Mouse (Mus musculus) intestine, embryonic 15.5 days (tissue): ENCODE data around the gene Rps12-ps3. TPM values are rescaled to one million over a fixed set of nuclear protein-coding genes. Genes with fewer than 3 reads are reported as not detected.

ENCODE experiments used
- ATAC-seq: fragments of 200-750 bp; cut with Nextera tagmentation; 2 replicates; pipeline ENCODE4 v1.8.0; 2017; ENCODE audit warnings: moderate TSS enrichment, moderate library complexity
- H3K27ac ChIP-seq: fragments of 300-500 bp; sonication (generic); 2 replicates; pipeline ENCODE4 v1.5.1; 2015; ENCODE audit warnings: mild to moderate bottlenecking, inconsistent platforms
- H3K27me3 ChIP-seq: fragments of 300-500 bp; sonication (generic); replicated peaks from 2 replicates; pipeline ENCODE4 v1.6.1; 2015; ENCODE audit warnings: inconsistent platforms
- H3K36me3 ChIP-seq: fragments of 300-500 bp; sonication (generic); 2 replicates; pipeline ENCODE4 v1.6.1; 2015; ENCODE audit warnings: inconsistent platforms
- H3K4me1 ChIP-seq: fragments of 300-500 bp; sonication (generic); replicated peaks from 2 replicates; pipeline ENCODE4 v1.6.1; 2015; ENCODE audit warnings: inconsistent platforms
- H3K4me2 ChIP-seq: fragments of 300-500 bp; sonication (generic); replicated peaks from 2 replicates; pipeline ENCODE4 v1.6.1; 2015; ENCODE audit warnings: mild to moderate bottlenecking, inconsistent platforms
- H3K4me3 ChIP-seq: fragments of 300-500 bp; sonication (generic); replicated peaks from 2 replicates; pipeline ENCODE4 v1.5.1; 2015; ENCODE audit warnings: inconsistent platforms
- H3K9ac ChIP-seq: fragments of 300-500 bp; sonication (generic); 2 replicates; pipeline ENCODE4 v1.6.1; 2015; ENCODE audit warnings: inconsistent platforms
- H3K9me3 ChIP-seq: fragments of 300-500 bp; sonication (generic); 2 replicates; pipeline ENCODE4 v1.6.1; 2016; ENCODE audit warnings: inconsistent platforms
- WGBS: fragments of 180-500 bp; shearing (Covaris S2); methylation state at CpG from one replicate; pipeline ENCODE4 v1.1.7; 2015; 5-methylcytosine and 5-hydroxymethylcytosine counted together
- polyA plus RNA-seq: library from polyadenylated mRNA; unstranded; fragments of >200 nt; fragmentation: Nextera tagmentation; extraction: Ambion mirVana; gene quantifications from 2 replicates; pipeline ENCODE4 v1.2.1, GENCODE M21; 2015

Rps12-ps3 gene
- 19.1 and 28.7 TPM in 2 replicates for polyA plus RNA-seq

DNA sequence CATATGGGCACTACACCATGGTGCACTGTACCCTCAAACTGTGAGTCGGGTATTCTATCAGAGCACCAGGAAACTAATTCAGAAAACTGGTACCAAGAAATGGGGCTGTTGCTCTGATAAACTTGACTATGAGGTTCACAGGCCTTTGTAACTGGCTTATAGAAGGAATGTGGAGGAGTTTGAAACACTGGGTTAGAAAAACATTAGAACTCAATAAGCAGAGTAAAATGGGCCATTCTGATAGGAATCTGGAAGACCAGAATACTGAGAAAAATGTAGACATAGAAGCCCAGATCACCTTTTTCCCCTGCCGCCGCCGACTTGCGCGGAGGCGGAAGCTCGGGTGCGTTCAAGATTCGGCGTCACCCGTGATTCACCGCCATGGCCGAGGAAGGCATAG, at the start of gene Rps12-ps3:
TSS of gene Rps12-ps3 (plus strand) at position 301 of the 400 bp plus-strand sequence.
- H3K27ac ChIP-seq, result no peak within 1 kb of the TSS
- H3K4me1 ChIP-seq, result no peaks in the 10 kb centered on the region
- no peaks in the 10 kb centered on the region for H3K36me3 ChIP-seq
- H3K27me3 ChIP-seq, result no peaks in the 10 kb centered on the region
- no peak for ATAC-seq
- no peak within 1 kb of the TSS for H3K9ac ChIP-seq
- H3K9me3 ChIP-seq, result no peaks in the 10 kb centered on the region
- H3K4me2 ChIP-seq, result no peak within 1 kb of the TSS
- 98% methylated on average over 14 of the region's 14 CpGs for WGBS
- no peak within 1 kb of the TSS for H3K4me3 ChIP-seq

DNA sequence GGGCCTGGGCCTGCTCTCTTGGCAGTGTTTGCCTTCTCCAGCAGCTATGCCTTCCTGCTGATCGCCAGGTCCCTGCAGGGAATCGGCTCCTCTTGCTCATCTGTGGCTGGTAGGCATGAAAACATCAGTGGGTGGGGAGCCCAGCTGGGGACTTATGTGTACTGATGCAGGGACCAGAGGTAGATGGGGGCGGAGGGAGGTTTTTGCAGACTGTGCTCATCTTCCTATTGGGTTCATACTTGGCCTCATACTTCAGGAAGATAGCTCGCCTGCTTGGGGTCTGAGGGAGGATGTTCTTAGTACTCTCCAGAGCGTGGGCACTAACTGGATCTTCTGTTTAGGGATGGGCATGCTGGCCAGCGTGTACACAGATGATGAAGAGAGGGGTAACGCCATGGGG, 48.9 kb upstream of the Rps12-ps3 start:
- WGBS, result 95% methylated on average over 7 of the region's 7 CpGs
- no peak overlapping the region for H3K4me2 ChIP-seq
- H3K27ac ChIP-seq, result no peak overlapping the region
- H3K4me1 ChIP-seq, result no peaks in the 10 kb centered on the region
- H3K9me3 ChIP-seq, result no peaks in the 10 kb centered on the region
- ATAC-seq, result no peak
- no peaks in the 10 kb centered on the region for H3K36me3 ChIP-seq
- H3K4me3 ChIP-seq, result no peak overlapping the region
- H3K9ac ChIP-seq, result no peak overlapping the region
- H3K27me3 ChIP-seq, result no peaks in the 10 kb centered on the region

DNA sequence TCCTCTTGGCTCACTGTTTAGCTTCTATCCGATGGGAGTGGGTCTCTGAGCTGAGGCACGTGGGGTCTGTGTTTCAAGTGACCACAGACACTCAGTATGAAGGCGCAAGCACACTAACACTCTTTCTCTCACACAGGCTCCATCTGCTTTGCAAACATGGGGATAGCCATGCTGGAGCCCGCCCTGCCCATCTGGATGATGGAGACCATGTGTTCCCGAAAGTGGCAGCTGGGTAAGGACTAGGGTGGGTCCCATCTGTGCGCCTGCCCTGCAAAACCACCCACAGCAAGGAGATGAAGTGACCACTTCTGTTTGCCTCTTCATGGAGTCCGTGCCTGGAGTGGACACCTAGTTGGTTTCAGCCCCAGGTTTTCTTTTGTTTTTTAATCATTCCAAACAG, 45.7 kb upstream of the Rps12-ps3 start:
- H3K4me3 ChIP-seq, result no peak overlapping the region
- H3K27me3 ChIP-seq, result no peaks in the 10 kb centered on the region
- H3K27ac ChIP-seq, result no peak overlapping the region
- H3K9ac ChIP-seq, result no peak overlapping the region
- 78% methylated on average over 7 of the region's 7 CpGs for WGBS
- no peaks in the 10 kb centered on the region for H3K4me1 ChIP-seq
- H3K4me2 ChIP-seq, result no peak overlapping the region
- ATAC-seq, result no peak
- no peaks in the 10 kb centered on the region for H3K36me3 ChIP-seq
- H3K9me3 ChIP-seq, result no peaks in the 10 kb centered on the region

DNA sequence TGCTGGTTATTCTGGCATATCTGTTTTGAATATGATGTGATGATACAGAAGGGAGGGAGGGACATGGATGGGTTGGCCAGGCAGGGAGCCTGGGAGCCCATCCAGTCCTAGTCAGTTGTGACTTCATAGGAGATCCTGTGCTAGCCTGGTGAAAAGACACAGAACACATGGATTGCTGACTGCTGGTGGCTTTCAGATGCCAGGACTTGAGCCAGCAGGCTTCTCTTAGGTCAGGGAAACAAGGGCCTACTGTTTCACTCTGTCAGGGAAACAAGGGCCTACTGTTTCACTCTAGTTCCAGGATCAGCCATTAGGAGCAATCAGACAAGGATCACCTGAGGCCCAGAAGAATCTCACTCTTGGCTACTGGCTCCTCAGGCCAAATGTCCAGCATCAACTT, 41.2 kb upstream of the Rps12-ps3 start:
- ATAC-seq, result no peak
- Histone ChIP-seq H3K27me3 (no peaks in the 10 kb centered on the region), H3K36me3 (no peaks in the 10 kb centered on the region), H3K9me3 (no peaks in the 10 kb centered on the region), H3K27ac (no peak overlapping the region), H3K4me1 (no peaks in the 10 kb centered on the region), H3K4me3 (no peak overlapping the region), H3K4me2 (no peak overlapping the region), H3K9ac (no peak overlapping the region)

DNA sequence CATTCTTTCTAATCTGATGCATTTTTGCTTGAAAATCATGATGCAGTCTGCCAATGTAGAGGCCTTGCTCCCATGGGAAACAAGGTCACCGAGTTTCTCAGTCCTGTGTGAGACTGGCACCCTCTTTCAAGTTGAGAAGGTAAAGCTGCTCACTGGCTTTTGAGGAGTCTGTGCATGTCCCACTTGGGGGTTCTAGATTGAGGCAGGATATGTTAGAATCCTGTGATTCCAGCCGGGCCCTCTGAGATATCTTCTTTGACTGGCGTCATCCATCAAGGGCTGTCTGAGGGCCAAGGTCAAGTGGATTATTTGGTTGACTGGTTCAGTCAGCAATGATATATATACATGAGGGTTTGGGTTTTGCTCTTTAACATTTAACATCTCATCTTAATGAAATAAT, 40.1 kb upstream of the Rps12-ps3 start:
- Histone ChIP-seq H3K9ac (no peak overlapping the region), H3K9me3 (no peaks in the 10 kb centered on the region), H3K27me3 (no peaks in the 10 kb centered on the region), H3K36me3 (no peaks in the 10 kb centered on the region), H3K27ac (no peak overlapping the region), H3K4me2 (no peak overlapping the region), H3K4me1 (no peaks in the 10 kb centered on the region), H3K4me3 (no peak overlapping the region)
- WGBS, result 68% methylated on average over 3 of the region's 3 CpGs
- ATAC-seq, result no peak

DNA sequence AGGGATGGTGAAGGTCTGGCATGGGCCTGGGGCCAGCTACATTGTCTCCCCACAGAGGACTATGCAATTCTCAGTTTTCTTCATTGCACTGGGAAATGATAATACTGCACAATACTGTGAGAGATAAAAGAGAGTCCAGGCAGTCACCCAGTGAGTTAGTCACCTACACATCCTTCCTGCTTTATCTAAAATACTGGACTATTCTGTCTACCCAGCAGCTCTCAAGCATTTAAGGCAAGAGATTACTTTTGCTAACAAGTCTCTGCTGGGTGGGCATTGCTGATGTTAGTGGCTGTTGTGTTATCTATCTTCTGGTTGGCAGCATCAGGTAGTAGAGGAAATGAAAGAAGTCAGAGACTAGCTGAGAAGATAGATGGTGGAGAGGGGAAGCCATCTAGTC, 33.0 kb upstream of the Rps12-ps3 start:
- Histone ChIP-seq H3K27ac (no peak overlapping the region), H3K4me1 (no peaks in the 10 kb centered on the region), H3K4me3 (no peak overlapping the region), H3K4me2 (no peak overlapping the region), H3K9me3 (no peaks in the 10 kb centered on the region), H3K9ac (no peak overlapping the region), H3K27me3 (no peaks in the 10 kb centered on the region), H3K36me3 (no peaks in the 10 kb centered on the region)
- ATAC-seq, result no peak

DNA sequence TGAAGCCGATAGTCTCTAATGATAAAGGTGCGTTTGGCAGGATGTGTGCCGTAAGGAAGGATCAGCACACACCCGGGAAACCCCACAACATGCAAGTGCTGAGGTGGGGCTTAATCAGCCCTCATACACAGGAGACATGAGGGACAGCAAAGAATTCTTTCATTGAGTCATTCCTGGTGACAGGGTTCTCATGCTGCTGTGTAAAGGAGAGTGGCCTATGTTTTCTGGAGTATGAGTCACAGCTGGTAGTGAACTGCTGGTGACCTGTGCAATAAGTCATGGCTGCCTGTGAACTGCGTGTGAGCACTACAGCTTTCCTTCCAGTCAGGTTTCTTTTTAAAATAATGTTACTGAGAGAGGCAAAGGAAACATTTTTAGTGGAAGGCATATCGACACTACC, 32.3 kb upstream of the Rps12-ps3 start:
- Histone ChIP-seq H3K4me2 (no peak overlapping the region), H3K9ac (no peak overlapping the region), H3K4me1 (no peaks in the 10 kb centered on the region), H3K36me3 (no peaks in the 10 kb centered on the region), H3K27ac (no peak overlapping the region), H3K27me3 (no peaks in the 10 kb centered on the region), H3K4me3 (no peak overlapping the region), H3K9me3 (no peaks in the 10 kb centered on the region)
- ATAC-seq, result no peak
- WGBS, result 79% methylated on average over 6 of the region's 6 CpGs

DNA sequence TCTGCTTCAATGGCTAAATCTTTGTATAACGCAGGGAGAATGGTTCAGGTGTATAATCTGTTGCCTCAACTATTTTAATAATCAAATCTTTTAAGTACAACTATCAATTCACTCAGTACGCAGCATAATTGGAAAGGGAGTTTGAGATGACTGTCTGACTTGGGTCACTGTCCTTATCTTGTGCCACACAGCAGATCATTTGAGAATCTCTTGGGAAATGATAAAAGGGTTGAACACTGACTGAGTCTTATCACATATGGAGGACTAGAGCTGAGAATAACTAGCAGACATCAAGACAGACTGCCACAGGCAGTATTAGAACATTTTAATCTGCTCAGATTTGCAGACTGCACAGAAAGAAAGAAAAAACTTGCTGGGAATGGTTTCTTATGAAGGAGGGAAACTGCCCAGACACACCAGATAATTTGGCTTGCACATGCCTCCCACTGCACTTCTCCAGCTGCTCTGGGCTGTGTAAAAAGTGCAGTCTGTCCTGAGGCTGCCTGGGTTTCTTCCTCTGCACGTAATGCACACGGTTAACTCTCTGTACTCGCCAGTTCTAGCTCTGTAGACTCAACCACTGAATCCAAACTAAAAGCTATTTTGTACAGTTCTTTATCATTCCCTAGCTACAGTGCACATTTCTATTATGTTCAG, 29.8 kb upstream of the Rps12-ps3 start:
- no peak for ATAC-seq
- H3K4me1 ChIP-seq, result no peaks in the 10 kb centered on the region
- no peak overlapping the region for H3K27ac ChIP-seq
- H3K36me3 ChIP-seq, result no peaks in the 10 kb centered on the region
- no peak overlapping the region for H3K9ac ChIP-seq
- H3K4me2 ChIP-seq, result no peak overlapping the region
- no peaks in the 10 kb centered on the region for H3K27me3 ChIP-seq
- no peaks in the 10 kb centered on the region for H3K9me3 ChIP-seq
- 77% methylated on average over 5 of the region's 5 CpGs for WGBS
- H3K4me3 ChIP-seq, result no peak overlapping the region

DNA sequence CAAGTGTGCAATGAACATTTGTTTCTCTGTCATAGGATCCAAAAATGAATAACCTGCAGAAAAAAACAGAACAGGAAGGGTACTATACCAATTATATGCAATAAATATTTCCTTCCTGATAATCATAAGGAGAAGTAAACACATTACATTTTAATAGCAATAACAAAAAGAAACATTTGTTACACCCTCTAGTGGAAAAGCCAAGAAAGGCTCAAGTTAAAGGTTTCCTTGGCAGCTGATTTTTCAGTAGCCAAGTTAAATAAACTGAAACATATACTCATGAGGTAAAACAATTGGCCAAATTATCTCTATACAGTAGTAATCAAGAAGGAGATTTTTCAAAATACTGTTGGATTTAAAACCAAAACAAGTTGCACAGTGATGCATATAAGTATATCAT, 6.8 kb upstream of the Rps12-ps3 start:
- Histone ChIP-seq H3K4me3 (no peak overlapping the region), H3K36me3 (no peaks in the 10 kb centered on the region), H3K27ac (no peak overlapping the region), H3K9me3 (no peaks in the 10 kb centered on the region), H3K4me1 (no peaks in the 10 kb centered on the region), H3K27me3 (no peaks in the 10 kb centered on the region), H3K4me2 (no peak overlapping the region), H3K9ac (no peak overlapping the region)
- ATAC-seq, result no peak

DNA sequence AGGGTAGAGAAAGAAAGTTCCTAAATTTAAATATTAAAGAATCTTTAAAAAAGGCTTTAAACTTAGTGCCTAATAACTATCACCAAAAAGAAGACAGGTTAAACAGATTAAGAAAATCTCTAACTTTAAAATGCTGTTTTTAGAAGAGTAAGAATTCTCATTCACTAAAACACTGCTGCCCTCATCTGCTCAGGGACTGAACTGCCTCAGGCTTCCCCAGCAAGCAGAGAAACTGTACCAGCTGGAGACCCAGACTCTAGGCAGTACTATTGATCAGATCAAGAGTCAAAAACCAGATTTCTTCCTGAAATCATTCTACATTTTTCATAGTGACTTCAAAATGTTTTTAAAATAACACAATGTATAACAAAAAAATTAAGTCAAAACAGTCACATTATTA, 5.5 kb upstream of the Rps12-ps3 start:
- no peaks in the 10 kb centered on the region for H3K4me1 ChIP-seq
- no peak overlapping the region for H3K4me2 ChIP-seq
- H3K36me3 ChIP-seq, result no peaks in the 10 kb centered on the region
- no peaks in the 10 kb centered on the region for H3K9me3 ChIP-seq
- no peaks in the 10 kb centered on the region for H3K27me3 ChIP-seq
- H3K9ac ChIP-seq, result no peak overlapping the region
- no peak overlapping the region for H3K27ac ChIP-seq
- H3K4me3 ChIP-seq, result no peak overlapping the region
- ATAC-seq, result no peak

DNA sequence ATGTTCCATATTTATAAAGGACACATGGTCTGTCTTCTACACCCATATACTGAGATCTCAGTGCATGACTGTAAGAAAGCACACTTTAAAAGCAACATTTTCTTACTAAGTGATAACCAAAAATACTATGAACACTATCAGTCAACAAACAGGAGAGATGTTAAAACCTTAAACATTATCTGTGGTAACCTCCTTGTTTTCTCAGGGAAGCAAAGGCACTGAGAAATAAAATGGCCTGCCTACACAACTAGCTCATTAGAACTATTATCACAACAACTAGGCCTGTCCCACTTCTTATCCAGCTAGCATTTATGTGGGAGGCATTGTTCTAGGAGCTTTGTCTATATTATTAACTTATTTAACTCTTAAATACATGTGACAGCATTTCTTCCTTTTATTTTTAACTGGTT, 8.7 kb downstream of the Rps12-ps3 start:
- Histone ChIP-seq H3K27me3 (no peaks in the 10 kb centered on the region), H3K27ac (no peak overlapping the region), H3K4me2 (no peak overlapping the region), H3K4me3 (no peak overlapping the region), H3K9ac (no peak overlapping the region), H3K4me1 (no peaks in the 10 kb centered on the region), H3K36me3 (no peaks in the 10 kb centered on the region), H3K9me3 (no peaks in the 10 kb centered on the region)
- ATAC-seq, result no peak

DNA sequence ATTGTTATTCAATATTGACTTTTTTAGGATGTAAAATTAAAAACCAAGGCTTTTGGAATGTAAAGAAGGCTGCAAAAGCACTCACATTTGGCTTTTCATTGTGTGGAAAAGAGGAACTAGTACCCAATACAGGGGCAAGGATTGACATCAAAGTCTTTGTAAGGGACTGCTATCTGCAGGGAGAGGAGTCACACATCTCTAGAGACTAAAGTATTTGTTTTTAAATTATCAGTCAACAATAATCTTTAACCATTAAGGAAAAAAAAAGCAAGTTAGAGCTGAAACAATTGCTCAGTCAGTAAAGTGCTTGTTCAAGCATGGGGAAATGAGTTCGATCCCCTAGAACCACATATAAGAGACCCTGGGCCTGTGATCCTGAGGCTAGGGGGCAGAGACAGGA, 14.6 kb downstream of the Rps12-ps3 start:
- 91% methylated on average over 1 of the region's 1 CpGs for WGBS
- Histone ChIP-seq H3K27ac (no peak overlapping the region), H3K9ac (no peak overlapping the region), H3K36me3 (no peaks in the 10 kb centered on the region), H3K27me3 (no peaks in the 10 kb centered on the region), H3K4me2 (no peak overlapping the region), H3K9me3 (no peaks in the 10 kb centered on the region), H3K4me3 (no peak overlapping the region), H3K4me1 (no peaks in the 10 kb centered on the region)
- ATAC-seq, result no peak

DNA sequence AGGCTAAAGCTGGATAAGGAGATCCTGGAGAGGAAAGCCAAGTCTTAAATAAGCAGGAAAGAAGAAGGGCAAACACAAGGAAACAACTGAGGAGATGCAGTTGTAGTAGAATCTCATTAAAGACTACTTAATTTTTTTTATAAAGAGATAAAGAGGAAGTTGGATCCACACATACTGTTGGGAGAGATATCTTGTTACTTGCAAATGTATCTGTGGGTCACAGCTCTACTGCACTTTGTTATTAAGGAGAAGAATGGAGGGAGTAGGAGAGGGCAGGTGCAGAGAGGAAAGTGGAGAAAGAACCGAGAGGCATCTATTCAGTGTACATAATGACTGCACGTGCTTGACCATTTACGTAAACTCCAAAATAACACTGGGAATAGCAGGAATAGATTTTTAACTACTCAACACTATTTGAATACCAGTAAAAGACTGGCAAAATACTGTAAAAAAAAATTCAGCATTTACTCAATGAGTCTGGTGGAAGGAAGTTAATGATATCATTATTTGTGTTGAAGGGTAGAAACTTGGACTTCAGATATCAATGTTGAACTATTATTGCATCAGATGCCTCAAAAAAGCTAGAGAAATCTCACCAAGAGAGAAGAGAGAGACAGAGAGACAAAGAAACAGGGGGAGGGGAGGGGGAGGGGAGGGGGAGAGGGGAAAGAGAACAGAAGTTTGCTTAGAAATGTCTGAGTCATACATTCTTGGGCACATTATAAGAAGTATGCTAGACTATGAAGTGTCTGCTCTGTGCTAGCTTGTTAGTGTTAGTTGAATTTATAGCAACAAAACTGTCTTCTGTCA, 16.0 kb downstream of the Rps12-ps3 start:
- no peaks in the 10 kb centered on the region for H3K27me3 ChIP-seq
- no peak overlapping the region for H3K4me2 ChIP-seq
- no peaks in the 10 kb centered on the region for H3K9me3 ChIP-seq
- no peak for ATAC-seq
- H3K27ac ChIP-seq, result no peak overlapping the region
- no peak overlapping the region for H3K9ac ChIP-seq
- H3K36me3 ChIP-seq, result no peaks in the 10 kb centered on the region
- H3K4me3 ChIP-seq, result no peak overlapping the region
- H3K4me1 ChIP-seq, result 0 out of 2 replicates have a peak, but pooled peaks cover 2% of the 10 kb centered on the region
- 80% methylated on average over 3 of the region's 3 CpGs for WGBS
